Mouse (Mus musculus) thymus, postnatal 10 days (tissue): Measurements from ENCODE around the gene Psmg4.
A peak's percentile ranks its signal among the peaks of the same experiment; 100 is the strongest.

Experiments
- DNase-seq, 2 experiments: peaks; one replicate each; pipeline ENCODE4 v3.0.0; 2021; ENCODE audit warnings: low spot score in 2 of 2

Gene Psmg4

GRCm38 (mm10) chr13:34162491-34163303, at the start of gene Psmg4:
TSS of gene Psmg4 (plus strand) at chr13:34162964.
- DNase-seq = peak; percentile 91 to 94

GRCm38 (mm10) chr13:34113086-34113485, 49.7 kb upstream of the Psmg4 start:
- no peak for DNase-seq

GRCm38 (mm10) chr13:34114654-34115053, 48.1 kb upstream of the Psmg4 start:
- DNase-seq = peak; percentile 36 to 44

GRCm38 (mm10) chr13:34116508-34116907, 46.3 kb upstream of the Psmg4 start:
- no peak for DNase-seq

- DNase-seq = no peak
Measured at GRCm38 (mm10) chr13:34118816-34119215, 43.9 kb upstream of the Psmg4 start.

GRCm38 (mm10) chr13:34119406-34119805, 43.4 kb upstream of the Psmg4 start:
- DNase-seq = peak; percentile 49 to 51

- no peak for DNase-seq
Measured at GRCm38 (mm10) chr13:34120536-34120935, 42.2 kb upstream of the Psmg4 start.

GRCm38 (mm10) chr13:34125711-34126110, 37.1 kb upstream of the Psmg4 start:
- DNase-seq = no peak

- DNase-seq = no peak
Measured at GRCm38 (mm10) chr13:34128276-34129114, 34.3 kb upstream of the Psmg4 start.

GRCm38 (mm10) chr13:34129485-34130225, 33.1 kb upstream of the Psmg4 start:
- peak; percentile 40 to 41 for DNase-seq

- DNase-seq = peak; percentile 59 to 68
Measured at GRCm38 (mm10) chr13:34130226-34130731, 32.5 kb upstream of the Psmg4 start, which contains the start of gene Tubb2b. TSS of gene Tubb2b (minus strand) at chr13:34130466.

- peak; percentile 62 to 66 for DNase-seq
Measured at GRCm38 (mm10) chr13:34131011-34131707, 31.6 kb upstream of the Psmg4 start.

GRCm38 (mm10) chr13:34131708-34132060, 31.1 kb upstream of the Psmg4 start:
- DNase-seq = peak; percentile 73 to 74

GRCm38 (mm10) chr13:34132299-34132698, 30.5 kb upstream of the Psmg4 start:
- no peak for DNase-seq

- no peak for DNase-seq
Measured at GRCm38 (mm10) chr13:34132875-34133274, 29.9 kb upstream of the Psmg4 start.

- no peak for DNase-seq
Measured at GRCm38 (mm10) chr13:34133326-34134071, 29.3 kb upstream of the Psmg4 start.

GRCm38 (mm10) chr13:34134276-34134675, 28.5 kb upstream of the Psmg4 start:
- DNase-seq = no peak

GRCm38 (mm10) chr13:34136605-34137004, 26.2 kb upstream of the Psmg4 start:
- no peak for DNase-seq

GRCm38 (mm10) chr13:34143389-34143788, 19.4 kb upstream of the Psmg4 start:
- no peak for DNase-seq

GRCm38 (mm10) chr13:34146916-34147315, 15.8 kb upstream of the Psmg4 start:
- DNase-seq = peak in 1 of 2 experiments; percentile 28
